Mouse (Mus musculus) lung, embryonic 14.5 days (tissue): ENCODE results near the gene Fgfr1op. TPM values are rescaled to one million over a fixed set of nuclear protein-coding genes. Genes with fewer than 3 reads are reported as not detected.
"Not testable (repeated sequence)": the region's sequence is repeated elsewhere in the genome, so short reads cannot be mapped to it uniquely, and the experiment has no call there.

Source experiments
- ATAC-seq: fragments of 200-750 bp; cut with Nextera tagmentation; 2 replicates; pipeline ENCODE4 v1.8.0; 2017; ENCODE audit warnings: mild to moderate bottlenecking, moderate TSS enrichment, moderate library complexity; ENCODE audit not compliant: insufficient read depth
- DNase-seq: peaks from one replicate; pipeline ENCODE4 v3.0.0-alpha.2; 2015
- H3K27ac ChIP-seq: fragments of 300-500 bp; sonication (generic); 2 replicates; pipeline ENCODE4 v1.5.1; 2014; ENCODE audit warnings: low read depth, mild to moderate bottlenecking, moderate library complexity
- H3K27me3 ChIP-seq: fragments of 300-500 bp; sonication (generic); 2 replicates; pipeline ENCODE4 v1.6.1; 2014; ENCODE audit warnings: low read length, control low read depth; ENCODE audit not compliant: insufficient read depth
- H3K36me3 ChIP-seq: fragments of 300-500 bp; sonication (generic); 2 replicates; pipeline ENCODE4 v1.6.1; 2014; ENCODE audit warnings: control low read depth; ENCODE audit not compliant: insufficient read depth
- H3K4me1 ChIP-seq: fragments of 300-500 bp; sonication (generic); 2 replicates; pipeline ENCODE4 v1.6.1; 2014; ENCODE audit warnings: antibody characterized with exemption, control low read depth; ENCODE audit not compliant: insufficient read depth
- H3K4me2 ChIP-seq: fragments of 300-500 bp; sonication (generic); 2 replicates; pipeline ENCODE4 v1.6.1; 2014; ENCODE audit warnings: mild to moderate bottlenecking
- H3K4me3 ChIP-seq: fragments of 300-500 bp; sonication (generic); 2 replicates; pipeline ENCODE4 v1.5.1; 2014; ENCODE audit warnings: low read depth, low read length
- H3K9ac ChIP-seq: fragments of 300-500 bp; sonication (generic); 2 replicates; pipeline ENCODE4 v1.6.1; 2014
- H3K9me3 ChIP-seq: fragments of 300-500 bp; sonication (generic); 2 replicates; pipeline ENCODE4 v1.6.1; 2016; ENCODE audit warnings: low read depth, low read length, control low read depth
- CTCF ChIP-seq: IDR thresholded peaks from 2 replicates; pipeline ENCODE4 v1.5.1; 2016; ENCODE audit warnings: antibody characterized with exemption, low read depth
- WGBS: fragments of 180-500 bp; shearing (Covaris S2); extraction: QIAGEN DNeasy Blood & Tissue Kit; methylation state at CpG from one replicate; pipeline ENCODE4 v1.1.7; 2014; 5-methylcytosine and 5-hydroxymethylcytosine counted together
- polyA plus RNA-seq: library from polyadenylated mRNA; unstranded; fragments of >200 nt; fragmentation: Nextera tagmentation; extraction: Ambion mirVana; gene quantifications from 2 replicates; pipeline ENCODE4 v1.2.1, GENCODE M21; 2014

Fgfr1op gene
- polyA plus RNA-seq, 1 experiment from 2014 or later, result 40.7 TPM

GRCm38 (mm10) chr17:8195685-8196376 lies 30.5 kb downstream of the Fgfr1op start:
- Histone ChIP-seq H3K27me3 (no peaks in the 10 kb centered on the region), H3K27ac (no peak overlapping the region), H3K4me1 (no peaks in the 10 kb centered on the region), H3K4me2 (no peak overlapping the region), H3K36me3 (peaks cover 40% of the 10 kb centered on the region), H3K4me3 (no peak overlapping the region), H3K9ac (no peak overlapping the region), H3K9me3 (no peaks in the 10 kb centered on the region)
- DNase-seq, result no peak
- WGBS, result 82% methylated on average over 8 of the region's 8 CpGs
- no peak for ATAC-seq
- no peak for TF ChIP-seq CTCF

- ATAC-seq (no peak), DNase-seq (peak; percentile 47)
- no peaks in the 10 kb centered on the region for H3K4me1 ChIP-seq
- H3K36me3 ChIP-seq, result peaks cover 27% of the 10 kb centered on the region
- no peak overlapping the region for H3K9ac ChIP-seq
- no peak overlapping the region for H3K27ac ChIP-seq
- H3K4me2 ChIP-seq, result no peak overlapping the region
- H3K9me3 ChIP-seq, result no peaks in the 10 kb centered on the region
- WGBS, result 65% methylated on average over 3 of the region's 3 CpGs
- H3K4me3 ChIP-seq, result no peak overlapping the region
- no peaks in the 10 kb centered on the region for H3K27me3 ChIP-seq
- TF ChIP-seq CTCF, result peak; percentile 44
These were observed 32.4 kb downstream of the Fgfr1op start for GRCm38 (mm10) chr17:8197652-8198051.

- DNase-seq (peak; percentile 7), ATAC-seq (no peak)
- Histone ChIP-seq H3K9ac (no peak overlapping the region), H3K4me3 (no peak overlapping the region), H3K4me1 (no peaks in the 10 kb centered on the region), H3K27ac (no peak overlapping the region), H3K36me3 (peaks cover 20% of the 10 kb centered on the region), H3K9me3 (no peaks in the 10 kb centered on the region), H3K27me3 (no peaks in the 10 kb centered on the region), H3K4me2 (no peak overlapping the region)
- TF ChIP-seq CTCF, result no peak
- 85% methylated on average over 11 of the region's 11 CpGs for WGBS
These were observed 34.0 kb downstream of the Fgfr1op start for GRCm38 (mm10) chr17:8199067-8199935.

GRCm38 (mm10) chr17:8199936-8200330 lies 34.6 kb downstream of the Fgfr1op start:
- Histone ChIP-seq H3K9me3 (no peaks in the 10 kb centered on the region), H3K4me1 (no peaks in the 10 kb centered on the region), H3K9ac (no peak overlapping the region), H3K36me3 (peaks cover 13% of the 10 kb centered on the region), H3K4me2 (no peak overlapping the region), H3K4me3 (no peak overlapping the region), H3K27me3 (no peaks in the 10 kb centered on the region), H3K27ac (no peak overlapping the region)
- no peak for TF ChIP-seq CTCF
- ATAC-seq (no peak), DNase-seq (no peak)
- 59% methylated on average over 1 of the region's 1 CpGs for WGBS

GRCm38 (mm10) chr17:8203487-8203886 lies 38.2 kb downstream of the Fgfr1op start:
- WGBS, result 48% methylated on average over 1 of the region's 1 CpGs
- DNase-seq, result peak; percentile 52
- H3K4me1 ChIP-seq, result no peaks in the 10 kb centered on the region
- H3K9me3 ChIP-seq, result no peaks in the 10 kb centered on the region
- TF ChIP-seq CTCF, result no peak
- H3K27ac ChIP-seq, result no peak overlapping the region
- no peak overlapping the region for H3K4me2 ChIP-seq
- no peaks in the 10 kb centered on the region for H3K36me3 ChIP-seq
- H3K4me3 ChIP-seq, result no peak overlapping the region
- H3K27me3 ChIP-seq, result no peaks in the 10 kb centered on the region
- no peak for ATAC-seq
- no peak overlapping the region for H3K9ac ChIP-seq

- H3K4me2 ChIP-seq, H3K9ac ChIP-seq, H3K9me3 ChIP-seq, ATAC-seq, H3K27ac ChIP-seq, H3K4me3 ChIP-seq, H3K36me3 ChIP-seq, H3K4me1 ChIP-seq, H3K27me3 ChIP-seq: not testable (repeated sequence)
- DNase-seq, result peak; percentile 38
- 35% methylated on average over 1 of the region's 1 CpGs for WGBS
These were observed 39.9 kb downstream of the Fgfr1op start for GRCm38 (mm10) chr17:8205221-8205631.

GRCm38 (mm10) chr17:8206691-8207090 lies 41.4 kb downstream of the Fgfr1op start:
- Histone ChIP-seq H3K4me1 (no peaks in the 10 kb centered on the region), H3K27me3 (no peaks in the 10 kb centered on the region; the same call in 1 of the 2 replicates), H3K9ac (no peak overlapping the region), H3K27ac (no peak overlapping the region), H3K4me3 (no peak overlapping the region), H3K9me3 (no peaks in the 10 kb centered on the region), H3K36me3 (no peaks in the 10 kb centered on the region), H3K4me2 (no peak overlapping the region)
- 68% methylated on average over 5 of the region's 5 CpGs for WGBS
- TF ChIP-seq CTCF, result no peak
- no peak for DNase-seq
- no peak for ATAC-seq
